Mouse (Mus musculus): ENCODE results near the gene Sdhaf3. TPM values are rescaled to one million over a fixed set of nuclear protein-coding genes. Genes with fewer than 3 reads are reported as not detected.

The Sdhaf3 gene
- total and polyA plus RNA-seq, 3 experiments: 6.0 to 11.6 (median 8.8) TPM

- H3K27me3 ChIP-seq (replicated peaks): no peaks in the 10 kb centered on the region
- dilution Hi-C loops (cut with MboI; ENCODE audit: extremely low pct_ligation_motif_present, extremely low pct_unique_long_range_greater_than_20kb, low sequenced_read_pairs): no loop called here
- H3K79me2 ChIP-seq (replicated peaks; ENCODE audit: control insufficient read depth, extremely low read depth, insufficient read depth, poor library complexity, severe bottlenecking): no peaks in the 10 kb centered on the region
- no peaks in the 10 kb centered on the region for H3K36me3 ChIP-seq (replicated peaks in 1 of 2; ENCODE audit: control insufficient read depth in 1 of 2, insufficient read depth in 1 of 2, low read length in 1 of 2)
- in situ Hi-C loops (cut with MboI; ENCODE audit: low pct_ligation_motif_present, low pct_unique_long_range_greater_than_20kb, low sequenced_read_pairs): no loop called here
- no peak overlapping the region for H3K9ac ChIP-seq (ENCODE audit: insufficient read depth, low read depth)
- peak; percentile 3 for DNase-seq (ENCODE audit: extremely low read depth)
- TF ChIP-seq RAD21 (IDR thresholded peaks at IDR 0.05; ENCODE audit: low read depth, low read length): no peak
- peak in 1 of 2 experiments; percentile 13; a peak in 1 of 4 replicates for TF ChIP-seq CTCF (conservative IDR thresholded peaks at IDR 0.05 in 1 of 2, IDR thresholded peaks at IDR 0.05 in 1 of 2; ENCODE audit: low read depth in 2 of 2, low read length in 2 of 2)
- no peak for TF ChIP-seq ZMIZ1 (IDR thresholded peaks at IDR 0.05; ENCODE audit: low read depth, low read length)
- no peak for TF ChIP-seq UBTF (IDR thresholded peaks at IDR 0.05; ENCODE audit: low read depth, low read length)
- no peaks in the 10 kb centered on the region for H3K9me3 ChIP-seq (replicated peaks; ENCODE audit: low read length)
- H3K4me1 ChIP-seq (ENCODE audit: control insufficient read depth in 1 of 2, insufficient read depth in 2 of 2): no peaks in the 10 kb centered on the region
- H3K4me2 ChIP-seq (ENCODE audit: insufficient read depth, low read depth, poor library complexity, severe bottlenecking): no peak overlapping the region
- H3K4me3 ChIP-seq (replicated peaks in 1 of 3; ENCODE audit: low read depth in 2 of 3, low read length in 2 of 3, poor library complexity in 1 of 3): no peak overlapping the region
- no peak overlapping the region for H3K27ac ChIP-seq (ENCODE audit: insufficient read depth, low read depth)
These were observed 43.2 kb downstream of the Sdhaf3 start for GRCm38 (mm10) chr6:6999015-6999414.

GRCm38 (mm10) chr6:7003085-7003484, 47.3 kb downstream of the Sdhaf3 start:
- H3K79me2 ChIP-seq (replicated peaks; ENCODE audit: control insufficient read depth, extremely low read depth, insufficient read depth, poor library complexity, severe bottlenecking): no peaks in the 10 kb centered on the region
- no peaks in the 10 kb centered on the region for H3K27me3 ChIP-seq (replicated peaks)
- H3K4me1 ChIP-seq (ENCODE audit: control insufficient read depth in 1 of 2, insufficient read depth in 2 of 2): no peaks in the 10 kb centered on the region
- H3K36me3 ChIP-seq (replicated peaks in 1 of 2; ENCODE audit: control insufficient read depth in 1 of 2, insufficient read depth in 1 of 2, low read length in 1 of 2): no peaks in the 10 kb centered on the region
- no peak overlapping the region for H3K4me3 ChIP-seq (replicated peaks in 1 of 3; ENCODE audit: low read depth in 2 of 3, low read length in 2 of 3, poor library complexity in 1 of 3)
- dilution Hi-C loops (cut with MboI; ENCODE audit: extremely low pct_ligation_motif_present, extremely low pct_unique_long_range_greater_than_20kb, low sequenced_read_pairs): no loop called here
- in situ Hi-C loops (cut with MboI; ENCODE audit: low pct_ligation_motif_present, low pct_unique_long_range_greater_than_20kb, low sequenced_read_pairs): no loop called here
- H3K9me3 ChIP-seq (replicated peaks; ENCODE audit: low read length): no peaks in the 10 kb centered on the region
- DNase-seq (ENCODE audit: extremely low read depth): no peak
- H3K27ac ChIP-seq (ENCODE audit: insufficient read depth, low read depth): no peak overlapping the region
- H3K4me2 ChIP-seq (ENCODE audit: insufficient read depth, low read depth, poor library complexity, severe bottlenecking): no peak overlapping the region
- TF ChIP-seq MXI1 (IDR thresholded peaks at IDR 0.05; ENCODE audit: low read depth, low read length): no peak
- TF ChIP-seq NRF1 (IDR thresholded peaks at IDR 0.05; ENCODE audit: low read depth, low read length): no peak
- no peak for TF ChIP-seq MAFK (IDR thresholded peaks at IDR 0.05; ENCODE audit: insufficient replicate concordance, low read length)
- no peak for TF ChIP-seq ZMIZ1 (IDR thresholded peaks at IDR 0.05; ENCODE audit: low read depth, low read length)
- TF ChIP-seq UBTF (IDR thresholded peaks at IDR 0.05; ENCODE audit: low read depth, low read length): no peak
- no peak for TF ChIP-seq E2F4 (IDR thresholded peaks at IDR 0.05; ENCODE audit: insufficient replicate concordance, low read depth, low read length)
- TF ChIP-seq CHD1 (IDR thresholded peaks at IDR 0.05; ENCODE audit: low read depth, low read length): no peak
- no peak for TF ChIP-seq IRF4 (IDR thresholded peaks at IDR 0.05; ENCODE audit: low read depth, low read length)
- no peak for TF ChIP-seq ETS1 (conservative IDR thresholded peaks at IDR 0.05; ENCODE audit: low read depth, low read length)
- TF ChIP-seq RCOR1 (conservative IDR thresholded peaks at IDR 0.05; ENCODE audit: low read depth, low read length): no peak
- peak in 1 of 2 experiments; percentile 48; a peak in 2 of 4 replicates for TF ChIP-seq CTCF (conservative IDR thresholded peaks at IDR 0.05 in 1 of 2, IDR thresholded peaks at IDR 0.05 in 1 of 2; ENCODE audit: low read depth in 2 of 2, low read length in 2 of 2)
- TF ChIP-seq EP300 (IDR thresholded peaks at IDR 0.05; ENCODE audit: low read length): no peak
- no peak for TF ChIP-seq ZC3H11A (IDR thresholded peaks at IDR 0.05; ENCODE audit: low read depth, low read length)
- TF ChIP-seq MAZ (IDR thresholded peaks at IDR 0.05; ENCODE audit: low read depth, low read length): no peak
- no peak for TF ChIP-seq ELF1 (IDR thresholded peaks at IDR 0.05; ENCODE audit: low read depth, low read length)
- TF ChIP-seq POLR2AphosphoS2 (IDR thresholded peaks at IDR 0.05; ENCODE audit: low read depth, low read length): no peak
- TF ChIP-seq MYC (IDR thresholded peaks at IDR 0.05; ENCODE audit: low read depth, low read length): no peak
- TF ChIP-seq SMC3 (IDR thresholded peaks at IDR 0.05; ENCODE audit: low read depth, low read length): no peak
- no peak for TF ChIP-seq BHLHE40 (IDR thresholded peaks at IDR 0.05; ENCODE audit: low read depth, low read length)
- TF ChIP-seq RAD21 (IDR thresholded peaks at IDR 0.05; ENCODE audit: low read depth, low read length): peak; percentile 50
- no peak for TF ChIP-seq ZKSCAN1 (IDR thresholded peaks at IDR 0.05; ENCODE audit: borderline replicate concordance, low read depth, low read length)
- no peak for TF ChIP-seq HCFC1 (IDR thresholded peaks at IDR 0.05; ENCODE audit: low read depth, low read length)
- peak; percentile 31; the same call in 1 of the 2 replicates for TF ChIP-seq ZNF384 (IDR thresholded peaks at IDR 0.05; ENCODE audit: low read depth, low read length)
- no peak for TF ChIP-seq USF2 (conservative IDR thresholded peaks at IDR 0.05; ENCODE audit: low read depth, low read length)
- no peak for TF ChIP-seq MEF2A (IDR thresholded peaks at IDR 0.05; ENCODE audit: borderline replicate concordance, low read depth, low read length)
- no peak overlapping the region for H3K9ac ChIP-seq (ENCODE audit: insufficient read depth, low read depth)

Data from CH12.LX (cell line).